Mouse (Mus musculus): ENCODE measurements around the gene Adap1. TPM values are rescaled to one million over a fixed set of nuclear protein-coding genes. Genes with fewer than 3 reads are reported as not detected.
A peak's percentile ranks its signal among the peaks of the same experiment; 100 is the strongest.

Gene Adap1
- total and polyA plus RNA-seq, 2 experiments from 2014 or later = 0.53 to 1.00 TPM

GRCm38 (mm10) chr5:139351134-139351533, 25.7 kb upstream of the Adap1 start, which contains the start of gene Cox19:
Cox19 (minus strand) TSS chr5:139351418.
- Histone ChIP-seq H3K36me3 (replicated peaks; ENCODE audit: control insufficient read depth, insufficient read depth, low read length) (no peaks in the 10 kb centered on the region), H3K27ac (ENCODE audit: low read depth) (peak within 1 kb of the TSS; percentile 16; the same call in 1 of the 2 replicates), H3K4me2 (ENCODE audit: low read depth, low read length) (no peak within 1 kb of the TSS), H3K4me1 (ENCODE audit: control insufficient read depth, insufficient read depth) (no peaks in the 10 kb centered on the region), H3K4me3 (ENCODE audit: low read depth, low read length) (no peak within 1 kb of the TSS), H3K9me3 (replicated peaks; ENCODE audit: control insufficient read depth, low read length) (no peaks in the 10 kb centered on the region), H3K9ac (replicated peaks; ENCODE audit: low read depth, low read length) (no peak within 1 kb of the TSS), H3K27me3 (ENCODE audit: control insufficient read depth, insufficient read depth, low read length) (0 out of 2 replicates have a peak, but pooled peaks cover 4% of the 10 kb centered on the region)
- no peak for ATAC-seq (ENCODE audit: insufficient read depth, low read depth)
- WGBS = 48% methylated on average over 5 of the region's 5 CpGs
- DNase-seq (ENCODE audit: low spot score) = no peak
- TF ChIP-seq EP300 (IDR thresholded peaks at IDR 0.05; ENCODE audit: low read depth) (no peak), CTCF (IDR thresholded peaks at IDR 0.05; ENCODE audit: low read depth) (no peak)

GRCm38 (mm10) chr5:139349713-139350112, 24.3 kb upstream of the Adap1 start:
- H3K9me3 ChIP-seq (replicated peaks; ENCODE audit: control insufficient read depth, low read length) = no peaks in the 10 kb centered on the region
- ATAC-seq (ENCODE audit: insufficient read depth, low read depth) = no peak

GRCm38 (mm10) chr5:139347225-139347624, 21.8 kb upstream of the Adap1 start:
- Histone ChIP-seq H3K4me1 (ENCODE audit: control insufficient read depth, insufficient read depth) (0 out of 2 replicates have a peak, but pooled peaks cover 5% of the 10 kb centered on the region), H3K4me2 (ENCODE audit: low read depth, low read length) (no peak overlapping the region), H3K36me3 (replicated peaks; ENCODE audit: control insufficient read depth, insufficient read depth, low read length) (peaks cover 7% of the 10 kb centered on the region), H3K4me3 (ENCODE audit: low read depth, low read length) (no peak overlapping the region), H3K9me3 (replicated peaks; ENCODE audit: control insufficient read depth, low read length) (no peaks in the 10 kb centered on the region), H3K27me3 (ENCODE audit: control insufficient read depth, insufficient read depth, low read length) (0 out of 2 replicates have a peak, but pooled peaks cover 2% of the 10 kb centered on the region), H3K9ac (replicated peaks; ENCODE audit: low read depth, low read length) (no peak overlapping the region), H3K27ac (ENCODE audit: low read depth) (no peak overlapping the region)
- TF ChIP-seq CTCF (IDR thresholded peaks at IDR 0.05; ENCODE audit: low read depth) (no peak), EP300 (IDR thresholded peaks at IDR 0.05; ENCODE audit: low read depth) (no peak)
- WGBS = 36% methylated on average over 1 of the region's 1 CpGs
- DNase-seq (ENCODE audit: low spot score) (no peak), ATAC-seq (ENCODE audit: insufficient read depth, low read depth) (no peak)

More at GRCm38 (mm10) chr5:139349713-139350112, 24.3 kb upstream of the Adap1 start:
- TF ChIP-seq CTCF (IDR thresholded peaks at IDR 0.05; ENCODE audit: low read depth) (no peak), EP300 (IDR thresholded peaks at IDR 0.05; ENCODE audit: low read depth) (no peak)
- no peak overlapping the region for H3K4me2 ChIP-seq (ENCODE audit: low read depth, low read length)
- no peak for DNase-seq (ENCODE audit: low spot score)
- no peaks in the 10 kb centered on the region for H3K36me3 ChIP-seq (replicated peaks; ENCODE audit: control insufficient read depth, insufficient read depth, low read length)
- 0 out of 2 replicates have a peak, but pooled peaks cover 4% of the 10 kb centered on the region for H3K27me3 ChIP-seq (ENCODE audit: control insufficient read depth, insufficient read depth, low read length)
- H3K27ac ChIP-seq (ENCODE audit: low read depth) = no peak overlapping the region
- 60% methylated on average over 6 of the region's 6 CpGs for WGBS
- no peak overlapping the region for H3K9ac ChIP-seq (replicated peaks; ENCODE audit: low read depth, low read length)
- no peak overlapping the region for H3K4me3 ChIP-seq (ENCODE audit: low read depth, low read length)
- H3K4me1 ChIP-seq (ENCODE audit: control insufficient read depth, insufficient read depth) = no peaks in the 10 kb centered on the region

- peak overlapping the region; percentile 68 for H3K4me3 ChIP-seq (ENCODE audit: low read depth, low read length)
- H3K36me3 ChIP-seq (replicated peaks; ENCODE audit: control insufficient read depth, insufficient read depth, low read length) = peaks cover 22% of the 10 kb centered on the region
- TF ChIP-seq EP300 (IDR thresholded peaks at IDR 0.05; ENCODE audit: low read depth) = no peak
- TF ChIP-seq CTCF (IDR thresholded peaks at IDR 0.05; ENCODE audit: low read depth) = no peak
- H3K9ac ChIP-seq (replicated peaks; ENCODE audit: low read depth, low read length) = no peak overlapping the region
- DNase-seq (ENCODE audit: low spot score) (no peak), ATAC-seq (ENCODE audit: insufficient read depth, low read depth) (no peak)
- no peaks in the 10 kb centered on the region for H3K9me3 ChIP-seq (replicated peaks; ENCODE audit: control insufficient read depth, low read length)
- H3K27ac ChIP-seq (ENCODE audit: low read depth) = 0 out of 2 replicates have a peak overlapping the region, but pooled peaks have one; percentile 22
- 10% methylated on average over 5 of the region's 5 CpGs for WGBS
- peak overlapping the region; percentile 95 for H3K4me2 ChIP-seq (ENCODE audit: low read depth, low read length)
- no peaks in the 10 kb centered on the region for H3K27me3 ChIP-seq (ENCODE audit: control insufficient read depth, insufficient read depth, low read length)
- 0 out of 2 replicates have a peak, but pooled peaks cover 5% of the 10 kb centered on the region for H3K4me1 ChIP-seq (ENCODE audit: control insufficient read depth, insufficient read depth)
Measured at GRCm38 (mm10) chr5:139345364-139345714, 19.9 kb upstream of the Adap1 start.

- Histone ChIP-seq H3K4me1 (ENCODE audit: control insufficient read depth, insufficient read depth) (0 out of 2 replicates have a peak, but pooled peaks cover 5% of the 10 kb centered on the region), H3K27ac (ENCODE audit: low read depth) (peak overlapping the region; percentile 79), H3K4me3 (ENCODE audit: low read depth, low read length) (peak overlapping the region; percentile 68), H3K4me2 (ENCODE audit: low read depth, low read length) (peak overlapping the region; percentile 95), H3K27me3 (ENCODE audit: control insufficient read depth, insufficient read depth, low read length) (no peaks in the 10 kb centered on the region), H3K9me3 (replicated peaks; ENCODE audit: control insufficient read depth, low read length) (no peaks in the 10 kb centered on the region), H3K36me3 (replicated peaks; ENCODE audit: control insufficient read depth, insufficient read depth, low read length) (peaks cover 25% of the 10 kb centered on the region), H3K9ac (replicated peaks; ENCODE audit: low read depth, low read length) (peak overlapping the region; percentile 79)
- under 1% methylated on average over 33 of the region's 33 CpGs for WGBS
- DNase-seq (ENCODE audit: low spot score) (peak; percentile 94), ATAC-seq (ENCODE audit: insufficient read depth, low read depth) (peak; percentile 93)
- no peak for TF ChIP-seq CTCF (IDR thresholded peaks at IDR 0.05; ENCODE audit: low read depth)
- no peak for TF ChIP-seq EP300 (IDR thresholded peaks at IDR 0.05; ENCODE audit: low read depth)
Measured at GRCm38 (mm10) chr5:139344687-139345363, 19.4 kb upstream of the Adap1 start.
